Comparison of ENCODE assay signal across 8 mouse cellular contexts in the genomic region with DNA sequence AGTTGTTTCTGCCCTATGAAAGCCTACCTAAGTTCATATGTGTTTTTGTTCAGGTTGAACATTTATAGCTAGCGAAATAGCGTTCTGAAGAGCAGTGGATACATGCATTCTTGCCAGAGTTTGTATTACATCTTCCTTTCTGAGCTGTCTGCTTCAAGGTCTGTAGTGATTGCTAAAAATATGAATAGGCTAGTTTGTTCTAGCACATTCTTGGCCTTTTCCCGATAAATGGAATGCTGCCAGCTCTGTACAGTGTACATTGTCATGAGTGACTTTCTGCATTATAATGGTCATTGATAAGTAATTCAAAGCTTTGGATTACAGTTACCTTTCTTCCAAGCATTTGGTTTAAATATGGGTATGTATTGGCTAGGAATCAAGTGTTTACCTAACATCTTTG. TPM values are rescaled to one million over a fixed set of nuclear protein-coding genes. Genes with fewer than 3 reads are reported as not detected.
DNase-seq lines count a peak whose midpoint lies in the region; ATAC-seq and TF ChIP-seq lines count a peak whose summit lies in the region.

No protein-coding gene starts in this region.

- 5% methylated on average over 3 of the region's 3 CpGs for WGBS in spleen, adult 2 months
- WGBS in limb, embryonic 14.5 days, result 9% methylated on average over 3 of the region's 3 CpGs

- peak overlapping the region; percentile 66 for H3K9ac ChIP-seq in limb, embryonic 14.5 days (ENCODE audit: low read depth, low read length, severe bottlenecking)

- no peak for ATAC-seq in limb, embryonic 14.5 days (ENCODE audit: low FRiP score, low read depth)

- H3K4me3 ChIP-seq in spleen, adult 2 months (ENCODE audit: extremely low read depth, insufficient read depth, insufficient read length), result peak overlapping the region; percentile 31; the same call in 1 of the 2 replicates
- H3K4me3 ChIP-seq in limb, embryonic 14.5 days (replicated peaks; ENCODE audit: low read length), result peak overlapping the region; percentile 75

- peak overlapping the region; percentile 77 for H3K4me2 ChIP-seq in limb, embryonic 14.5 days (replicated peaks; ENCODE audit: low read depth, low read length, severe bottlenecking)

- H3K36me3 ChIP-seq in spleen, adult 2 months (ENCODE audit: control insufficient read depth, insufficient read depth, low read length), result peaks cover 12% of the 10 kb centered on the region
- H3K36me3 ChIP-seq in limb, embryonic 14.5 days (ENCODE audit: control insufficient read depth, insufficient read depth, low read length), result peaks cover 28% of the 10 kb centered on the region

- no peak for TF ChIP-seq CTCF in spleen, adult 2 months (IDR thresholded peaks at IDR 0.05; ENCODE audit: extremely low read depth, insufficient read depth, insufficient read length, insufficient replicate concordance)

- no peaks in the 10 kb centered on the region for H3K4me1 ChIP-seq in spleen, adult 2 months (ENCODE audit: control insufficient read depth, insufficient read depth, insufficient read length)
- peaks cover 4% of the 10 kb centered on the region; the same call in 1 of the 2 replicates for H3K4me1 ChIP-seq in limb, embryonic 14.5 days (ENCODE audit: control insufficient read depth, insufficient read depth, low read length)

- no peak overlapping the region for H3K27ac ChIP-seq in spleen, adult 2 months (ENCODE audit: insufficient read depth, low read length)
- H3K27ac ChIP-seq in limb, embryonic 14.5 days (replicated peaks; ENCODE audit: low read depth, low read length), result no peak overlapping the region

- no peaks in the 10 kb centered on the region; the same call in 1 of the 2 replicates for H3K9me3 ChIP-seq in limb, embryonic 14.5 days (ENCODE audit: control insufficient read depth, low read length)

- peak; percentile 13 to 19 for DNase-seq in cerebellum, postnatal 10 days
- no peak for DNase-seq in cerebellum, postnatal 25 days
- no peak for DNase-seq in spleen, adult 2 months (ENCODE audit: low read depth in 1 of 2, low spot score in 2 of 2)
- no peak for DNase-seq in spleen, postnatal 4 days (ENCODE audit: low spot score in 2 of 2)
- no peak for DNase-seq in limb, embryonic 14.5 days (ENCODE audit: low spot score)
- DNase-seq in B cell, adult 2 months, result no peak
- DNase-seq in gastrocnemius, postnatal 10 days, result no peak
- DNase-seq in right cerebral cortex, postnatal 14 days, result no peak

- TF ChIP-seq POLR2A in spleen, adult 2 months (IDR thresholded peaks at IDR 0.05; ENCODE audit: low read depth, low read length), result no peak
- no peak for TF ChIP-seq POLR2A in limb, embryonic 14.5 days (IDR thresholded peaks at IDR 0.05; ENCODE audit: borderline replicate concordance, extremely low read depth, insufficient read depth, insufficient read length)

- peaks cover 3% of the 10 kb centered on the region; the same call in 1 of the 2 replicates for H3K27me3 ChIP-seq in spleen, adult 2 months (ENCODE audit: control insufficient read depth, insufficient read depth, low read length)
- H3K27me3 ChIP-seq in limb, embryonic 14.5 days (ENCODE audit: control insufficient read depth, insufficient read depth, low read length), result peaks cover 19% of the 10 kb centered on the region

RNA-seq across cellular contexts. Expression of gene Alg11, which starts 0.6 kb away (rescaled TPM):
- polyA plus RNA-seq in spleen, adult 2 months (2012; rRNA removed), result 1.2 and 2.3 TPM in 2 replicates
- polyA plus RNA-seq in limb, embryonic 14.5 days (2012; rRNA removed), result 11.3 and 13.6 TPM in 2 replicates
- 23.4 and 27.6 TPM in 2 replicates for polyA plus RNA-seq in limb, embryonic 14.5 days (2014; fragmentation: Nextera tagmentation; extraction: Ambion mirVana)
- total RNA-seq in gastrocnemius, postnatal 10 days (2021), result 10 to 100 TPM in 1 of 2 experiments, 1 to 10 TPM in 1; 8.8 to 11.2 TPM

RNA-seq across cellular contexts. Expression of gene Atp7b, which starts 1.0 kb away (rescaled TPM):
- polyA plus RNA-seq in spleen, adult 2 months (2012; rRNA removed), result 1.1 TPM in 2 replicates
- polyA plus RNA-seq in limb, embryonic 14.5 days (2012; rRNA removed), result 0.63 TPM in 2 replicates
- 0.29 and 0.37 TPM in 2 replicates for polyA plus RNA-seq in limb, embryonic 14.5 days (2014; fragmentation: Nextera tagmentation; extraction: Ambion mirVana)
- under 1 TPM in 1 of 2 experiments, not detected in 1; 0.20 TPM for total RNA-seq in gastrocnemius, postnatal 10 days (2021)

Comparison
In these comparisons a context has a peak if more than half of its experiments do, and no peak if none do; other contexts are left out.
1. DNase-seq: peak in cerebellum, postnatal 10 days (2 of 2); none in cerebellum, postnatal 25 days (0 of 2), spleen, adult 2 months (0 of 2), spleen, postnatal 4 days (0 of 2), limb, embryonic 14.5 days (single experiment), B cell, adult 2 months (0 of 2), gastrocnemius, postnatal 10 days (single experiment) and right cerebral cortex, postnatal 14 days (single experiment).